Mouse (Mus musculus): ENCODE data around the gene Cdc14a.

- no peak for TF ChIP-seq CTCF (IDR thresholded peaks at IDR 0.05)
- no peak for TF ChIP-seq EP300 (IDR thresholded peaks at IDR 0.05; ENCODE audit: insufficient read depth, low read depth, low read length)
Measured at GRCm38 (mm10) chr3:116422074-116422473, 1.8 kb downstream of the Cdc14a start.

Measured in heart, adult 2 months (tissue).